Mouse (Mus musculus) heart, adult 2 months (tissue): ENCODE measurements around the gene Eef2k. TPM values are rescaled to one million over a fixed set of nuclear protein-coding genes. Genes with fewer than 3 reads are reported as not detected.

Source experiments
- DNase-seq, 2 experiments: peaks; one replicate each; pipeline ENCODE4 v3.0.0; 2021
- H3K27ac ChIP-seq: fragments of 200-600 bp; 2 replicates; pipeline ENCODE4 v1.8.1; 2022
- H3K27me3 ChIP-seq: fragments of 200-500 bp; 2 replicates; pipeline ENCODE4 v1.6.1; 2012; ENCODE audit warnings: mild to moderate bottlenecking, low read length, inconsistent platforms, mixed read lengths; ENCODE audit not compliant: control insufficient read depth, insufficient read depth
- H3K36me3 ChIP-seq: fragments of 200-500 bp; 2 replicates; pipeline ENCODE4 v1.6.1; 2012; ENCODE audit warnings: low read length, inconsistent platforms; ENCODE audit not compliant: control insufficient read depth, insufficient read depth
- H3K4me1 ChIP-seq: fragments of 200-500 bp; 2 replicates; pipeline ENCODE4 v1.6.1; 2011; ENCODE audit warnings: low read length; ENCODE audit not compliant: control insufficient read depth, insufficient read depth
- H3K4me3 ChIP-seq: fragments of 200-600 bp; 2 replicates; pipeline ENCODE4 v1.8.1; 2022
- H3K79me2 ChIP-seq: fragments of 200-500 bp; replicated peaks from 2 replicates; pipeline ENCODE4 v1.6.1; 2012; ENCODE audit warnings: mild to moderate bottlenecking, inconsistent platforms, low read length, moderate library complexity, mixed read lengths; ENCODE audit not compliant: control insufficient read depth, insufficient read depth
- H3K9ac ChIP-seq: fragments of 200-500 bp; 2 replicates; pipeline ENCODE4 v1.6.1; 2012; ENCODE audit warnings: low read depth, mild to moderate bottlenecking, control low read depth, inconsistent platforms, low read length, mixed read lengths
- CTCF ChIP-seq: fragments of 200-600 bp; IDR thresholded peaks from 2 replicates; pipeline ENCODE4 v1.8.1; 2022; ENCODE audit warnings: antibody characterized with exemption, mild to moderate bottlenecking, moderate library complexity
- EP300 ChIP-seq: fragments of 200-500 bp; IDR thresholded peaks from 2 replicates; pipeline ENCODE4 v1.6.1; 2011; ENCODE audit warnings: low read depth, low read length, control low read depth; ENCODE audit not compliant: insufficient read depth
- POLR2A ChIP-seq: fragments of 200-500 bp; IDR thresholded peaks from 2 replicates; pipeline ENCODE4 v1.6.1; 2011; ENCODE audit warnings: mild to moderate bottlenecking, low read depth, low read length, control low read depth; ENCODE audit not compliant: insufficient read depth
- WGBS: fragments of 180-500 bp; shearing (Covaris S2); methylation state at CpG from one replicate; pipeline ENCODE4 v1.1.7; 2018; 5-methylcytosine and 5-hydroxymethylcytosine counted together
- intact Hi-C: fragments of 180-260 bp; cut with DNase I; formaldehyde crosslinking; loops from one replicate; pipeline ENCODE4 v1.15.1; 2025
- polyA plus RNA-seq: library from polyadenylated mRNA; depleted of rRNA; stranded (reverse); fragments of >200 nt; gene quantifications from 2 replicates; pipeline ENCODE4 v1.2.3, GENCODE M21; 2012
- total RNA-seq, 2 experiments: library from RNA; stranded (reverse); gene quantifications; 2 replicates each; pipeline ENCODE4 v1.2.3; 2021

Gene Eef2k
- total and polyA plus RNA-seq, 3 experiments, result 22.8 to 28.9 (median 23.9) TPM

DNA sequence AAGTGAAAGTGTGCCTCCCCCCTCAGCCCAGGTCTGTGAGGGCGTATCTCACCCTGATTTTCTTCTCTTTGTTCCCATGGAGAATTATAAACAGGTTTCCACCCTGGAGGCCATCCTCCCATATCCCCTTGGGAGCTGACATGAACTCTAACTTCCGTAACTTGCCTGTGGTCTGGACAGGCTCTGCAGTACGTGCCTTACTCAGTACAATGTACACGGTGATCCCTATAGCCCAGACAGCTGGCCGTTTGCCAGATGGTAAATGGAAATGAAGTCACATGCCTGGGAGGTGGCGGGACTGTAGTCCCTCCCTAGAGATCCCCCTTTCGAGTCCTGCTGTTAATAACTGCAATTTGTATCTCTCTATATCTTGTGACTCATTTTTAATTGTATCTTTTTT lies 22.5 kb downstream of the Eef2k start:
- Histone ChIP-seq H3K4me3 (0 out of 2 replicates have a peak overlapping the region, but pooled peaks have one; percentile 27), H3K4me1 (peaks cover 17% of the 10 kb centered on the region), H3K27ac (peak overlapping the region; percentile 59; the same call in 1 of the 2 replicates), H3K27me3 (no peaks in the 10 kb centered on the region), H3K9ac (no peak overlapping the region), H3K36me3 (peaks cover 4% of the 10 kb centered on the region), H3K79me2 (peaks cover 1% of the 10 kb centered on the region; the same call in 1 of the 2 replicates)
- peak; percentile 59 to 61 for DNase-seq
- intact Hi-C loops, result no loop called here
- 20% methylated on average over 7 of the region's 7 CpGs for WGBS
- TF ChIP-seq POLR2A, result no peak
- TF ChIP-seq CTCF, result 0 out of 2 replicates have a peak, but pooled peaks have one; percentile 9
- 0 out of 2 replicates have a peak, but pooled peaks have one; percentile 15 for TF ChIP-seq EP300

DNA sequence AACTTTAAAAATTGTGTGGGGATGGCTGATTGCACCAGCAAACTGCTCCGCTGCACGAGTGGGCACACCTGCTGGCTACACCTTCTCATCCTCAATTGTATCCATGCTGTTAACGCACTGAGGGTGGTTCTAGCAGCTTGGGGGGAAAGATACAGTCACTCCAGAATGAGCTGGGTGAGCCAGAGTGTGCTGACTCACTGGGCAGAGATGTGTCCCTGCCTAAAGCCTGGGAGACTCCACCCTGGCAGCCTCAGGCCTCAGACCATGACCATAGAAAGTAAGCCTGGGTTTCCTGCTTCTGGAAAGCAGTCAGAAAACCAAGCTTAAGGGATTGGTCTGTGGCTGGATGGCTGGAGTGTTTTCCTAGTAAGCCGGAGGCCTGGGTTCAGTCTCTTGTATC lies 23.2 kb downstream of the Eef2k start:
- Histone ChIP-seq H3K36me3 (peaks cover 4% of the 10 kb centered on the region), H3K9ac (no peak overlapping the region), H3K4me1 (peaks cover 17% of the 10 kb centered on the region), H3K27me3 (no peaks in the 10 kb centered on the region), H3K4me3 (no peak overlapping the region), H3K79me2 (peaks cover 1% of the 10 kb centered on the region; the same call in 1 of the 2 replicates), H3K27ac (peak overlapping the region; percentile 59)
- intact Hi-C loops, result no loop called here
- no peak for TF ChIP-seq CTCF
- TF ChIP-seq POLR2A, result no peak
- TF ChIP-seq EP300, result no peak
- peak; percentile 41 to 66 for DNase-seq
- 62% methylated on average over 4 of the region's 4 CpGs for WGBS

DNA sequence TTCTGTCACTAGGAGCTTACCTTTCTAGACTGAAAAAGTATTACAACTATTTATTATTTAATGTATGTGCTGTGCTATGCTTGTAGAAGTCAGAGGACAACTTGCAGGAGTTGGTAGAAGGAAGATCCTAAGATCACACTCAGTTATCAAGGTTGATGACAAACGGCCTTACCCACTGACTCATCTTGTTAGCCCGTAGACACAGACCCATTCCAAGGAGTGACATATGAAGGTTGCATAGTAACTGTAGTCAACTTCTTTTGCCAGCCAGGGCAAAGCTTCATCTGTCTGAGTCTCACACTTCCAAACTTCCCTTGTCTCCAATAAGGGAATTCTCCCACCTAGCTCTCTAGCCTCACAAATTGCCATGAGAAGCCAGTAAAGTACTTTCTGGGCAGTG lies 24.1 kb downstream of the Eef2k start:
- no peaks in the 10 kb centered on the region for H3K27me3 ChIP-seq
- peaks cover 4% of the 10 kb centered on the region; the same call in 1 of the 2 replicates for H3K79me2 ChIP-seq
- TF ChIP-seq POLR2A, result no peak
- TF ChIP-seq EP300, result no peak
- no peak for TF ChIP-seq CTCF
- H3K9ac ChIP-seq, result no peak overlapping the region
- no peak overlapping the region for H3K4me3 ChIP-seq
- 83% methylated on average over 2 of the region's 2 CpGs for WGBS
- intact Hi-C loops, result no loop called here
- peaks cover 4% of the 10 kb centered on the region for H3K36me3 ChIP-seq
- DNase-seq, result no peak
- peaks cover 16% of the 10 kb centered on the region for H3K4me1 ChIP-seq
- peak overlapping the region; percentile 59; the same call in 1 of the 2 replicates for H3K27ac ChIP-seq

DNA sequence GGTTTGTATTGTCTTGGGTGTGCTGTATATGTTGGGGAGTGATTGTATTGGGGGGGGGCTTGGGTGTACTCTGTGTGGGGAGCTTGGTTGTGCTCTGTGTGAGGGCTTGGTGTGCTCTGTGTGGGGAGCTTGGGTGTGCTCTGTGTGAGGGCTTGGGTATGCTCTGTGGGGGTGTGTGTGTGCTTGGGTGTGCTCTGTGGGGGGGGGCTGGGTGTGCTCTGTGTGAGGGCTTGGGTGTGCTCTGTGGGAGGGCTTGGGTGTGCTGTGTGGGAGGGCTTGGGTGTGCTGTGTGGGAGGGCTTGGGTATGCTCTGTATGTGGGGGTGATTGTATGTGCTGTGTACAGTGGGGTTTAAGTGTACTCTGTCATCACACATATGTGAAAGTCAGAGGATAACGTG lies 25.1 kb downstream of the Eef2k start:
- intact Hi-C loops, result no loop called here
- no peaks in the 10 kb centered on the region for H3K27me3 ChIP-seq
- peaks cover 4% of the 10 kb centered on the region for H3K36me3 ChIP-seq
- TF ChIP-seq EP300 (no peak), POLR2A (no peak), CTCF (no peak)
- no peak for DNase-seq
- 95% methylated on average over 1 of the region's 1 CpGs for WGBS
- H3K9ac ChIP-seq, result no peak overlapping the region
- H3K79me2 ChIP-seq, result peaks cover 4% of the 10 kb centered on the region; the same call in 1 of the 2 replicates
- H3K4me1 ChIP-seq, result peaks cover 15% of the 10 kb centered on the region
- H3K27ac ChIP-seq, result no peak overlapping the region
- no peak overlapping the region for H3K4me3 ChIP-seq

DNA sequence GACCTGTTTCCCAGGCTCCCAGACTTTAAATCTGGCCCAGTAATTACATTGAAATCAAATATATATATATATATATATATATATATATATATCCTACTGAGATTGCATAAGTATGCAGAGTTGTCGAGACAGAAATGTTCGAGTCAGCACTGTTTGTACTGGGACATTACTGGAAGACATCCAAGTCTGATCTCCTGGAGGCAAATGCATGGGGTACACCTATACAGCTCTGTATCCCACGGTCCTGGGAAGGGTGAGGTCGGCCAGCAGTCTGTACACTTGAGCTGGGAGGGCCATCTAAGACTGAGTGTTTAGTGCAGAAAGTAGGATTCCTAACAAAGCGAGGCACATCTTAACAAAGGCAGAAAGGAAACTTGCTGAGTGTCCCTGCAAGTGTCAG lies 27.3 kb downstream of the Eef2k start:
- WGBS, result 34% methylated on average over 5 of the region's 5 CpGs
- Histone ChIP-seq H3K4me3 (no peak overlapping the region), H3K4me1 (peaks cover 16% of the 10 kb centered on the region), H3K27me3 (no peaks in the 10 kb centered on the region), H3K36me3 (peaks cover 2% of the 10 kb centered on the region), H3K27ac (no peak overlapping the region), H3K9ac (no peak overlapping the region), H3K79me2 (peaks cover 4% of the 10 kb centered on the region; the same call in 1 of the 2 replicates)
- intact Hi-C loops, result no loop called here
- TF ChIP-seq POLR2A (no peak), EP300 (no peak), CTCF (no peak)
- DNase-seq, result no peak

DNA sequence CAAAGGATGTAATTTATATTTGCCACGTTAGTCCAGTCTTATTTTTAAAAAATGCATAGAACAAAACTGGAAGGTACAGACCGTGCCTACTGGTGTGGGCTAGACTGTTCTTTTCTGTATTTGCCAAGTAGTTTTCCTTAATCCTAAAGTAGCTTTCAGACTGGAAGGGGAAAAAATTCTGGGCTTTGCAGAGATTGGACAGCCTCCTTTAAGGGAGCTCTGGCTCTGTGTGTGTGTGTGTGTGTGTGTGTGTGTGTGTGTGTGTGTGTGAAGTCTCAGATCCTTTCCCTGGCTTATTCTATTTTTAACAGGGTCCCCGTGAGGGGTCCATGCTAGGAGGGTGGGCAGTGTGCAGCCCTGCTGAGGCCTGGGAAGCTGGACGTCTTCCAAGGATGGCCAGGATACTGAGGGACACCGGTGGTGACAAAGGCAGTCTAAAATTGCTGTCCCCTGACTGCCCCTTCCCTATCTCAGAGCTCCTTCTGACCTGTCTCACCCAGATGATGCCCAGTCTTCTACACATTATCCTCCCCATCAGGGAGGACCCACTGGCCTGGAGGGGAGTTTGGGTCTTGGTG lies 27.9 kb downstream of the Eef2k start:
- Histone ChIP-seq H3K4me1 (peaks cover 12% of the 10 kb centered on the region), H3K36me3 (peaks cover 2% of the 10 kb centered on the region), H3K27ac (no peak overlapping the region), H3K27me3 (no peaks in the 10 kb centered on the region), H3K79me2 (peaks cover 4% of the 10 kb centered on the region; the same call in 1 of the 2 replicates), H3K9ac (no peak overlapping the region), H3K4me3 (no peak overlapping the region)
- intact Hi-C loops, result no loop called here
- TF ChIP-seq POLR2A (no peak), CTCF (no peak), EP300 (no peak)
- DNase-seq, result no peak
- WGBS, result 47% methylated on average over 5 of the region's 5 CpGs
